Mouse (Mus musculus) hematopoietic stem cell, adult 5-6 weeks (primary cell): Measurements from ENCODE around the gene Cdk5r2. TPM values are rescaled to one million over a fixed set of nuclear protein-coding genes. Genes with fewer than 3 reads are reported as not detected.

Experiments
- total RNA-seq: library from RNA; stranded (forward); fragments of 172-1452, 232-1000 nt; gene quantifications from 2 replicates; pipeline ENCODE4 v1.2.3, GENCODE M21; 2017

The Cdk5r2 gene
- total RNA-seq, 1 experiment from 2014 or later, result not detected

Other genes with a start within 250 kb of the Cdk5r2 start
- 23.8 and 25.6 TPM in 2 replicates for gene Ttll4, start 193.2 kb upstream of the Cdk5r2 start, total RNA-seq
- 4.9 and 5.3 TPM in 2 replicates for gene Cyp27a1, start 141.4 kb upstream of the Cdk5r2 start, total RNA-seq
- not detected in 2 replicates for gene Prkag3, start 105.7 kb upstream of the Cdk5r2 start, total RNA-seq
- not detected in 2 replicates for gene Wnt6, start 83.0 kb upstream of the Cdk5r2 start, total RNA-seq
- not detected in 2 replicates for gene Wnt10a, start 63.4 kb upstream of the Cdk5r2 start, total RNA-seq
- gene Fev, start 30.5 kb downstream of the Cdk5r2 start, total RNA-seq, result not detected in 2 replicates
- gene Cryba2, start 38.2 kb downstream of the Cdk5r2 start, total RNA-seq, result not detected in 2 replicates
- not detected in 2 replicates for gene Cfap65, start 80.7 kb downstream of the Cdk5r2 start, total RNA-seq
- not detected in 2 replicates for gene Ihh, start 96.7 kb downstream of the Cdk5r2 start, total RNA-seq